Mouse (Mus musculus): Measurements from ENCODE around the gene Cnih1. TPM values are rescaled to one million over a fixed set of nuclear protein-coding genes. Genes with fewer than 3 reads are reported as not detected.

Gene Cnih1
- polyA plus RNA-seq, 1 experiment from 2014 or later: 176 TPM

DNA sequence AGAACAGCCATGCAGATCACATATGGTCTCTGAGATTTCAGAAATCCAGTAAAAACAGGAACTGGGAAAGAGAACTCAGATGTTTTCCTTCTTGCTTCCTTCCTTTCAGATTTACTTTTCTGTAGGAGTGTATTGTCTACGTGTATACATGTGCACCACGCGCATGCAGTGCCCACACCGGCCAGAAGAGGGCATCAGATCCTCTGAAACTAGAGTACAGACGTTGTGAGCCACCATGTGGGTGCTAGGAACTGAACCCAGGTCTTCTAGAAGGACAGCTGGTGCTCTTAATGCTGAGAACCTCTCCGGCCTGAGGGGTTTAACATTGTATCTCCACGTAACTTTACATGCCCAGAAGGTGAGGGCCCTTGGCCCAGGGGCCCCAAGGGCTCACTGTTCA is 9.0 kb downstream of the Cnih1 start:
- no peaks in the 10 kb centered on the region for H3K4me1 ChIP-seq (ENCODE audit: control insufficient read depth, insufficient read depth, low read length)
- peaks cover 40% of the 10 kb centered on the region for H3K36me3 ChIP-seq (ENCODE audit: control insufficient read depth, insufficient read depth, low read length)
- no peak overlapping the region for H3K4me3 ChIP-seq (replicated peaks; ENCODE audit: low read length)
- WGBS: 94% methylated on average over 7 of the region's 7 CpGs
- peaks cover 6% of the 10 kb centered on the region for H3K9me3 ChIP-seq (replicated peaks; ENCODE audit: control insufficient read depth, low read length)
- no peak for ATAC-seq (ENCODE audit: insufficient read depth, low FRiP score)
- no peak overlapping the region for H3K4me2 ChIP-seq (ENCODE audit: low read depth, low read length)
- no peak overlapping the region for H3K27ac ChIP-seq (ENCODE audit: low read length)
- no peaks in the 10 kb centered on the region for H3K27me3 ChIP-seq (ENCODE audit: control insufficient read depth, insufficient read depth, low read length)
- H3K9ac ChIP-seq (ENCODE audit: low read length): no peak overlapping the region

DNA sequence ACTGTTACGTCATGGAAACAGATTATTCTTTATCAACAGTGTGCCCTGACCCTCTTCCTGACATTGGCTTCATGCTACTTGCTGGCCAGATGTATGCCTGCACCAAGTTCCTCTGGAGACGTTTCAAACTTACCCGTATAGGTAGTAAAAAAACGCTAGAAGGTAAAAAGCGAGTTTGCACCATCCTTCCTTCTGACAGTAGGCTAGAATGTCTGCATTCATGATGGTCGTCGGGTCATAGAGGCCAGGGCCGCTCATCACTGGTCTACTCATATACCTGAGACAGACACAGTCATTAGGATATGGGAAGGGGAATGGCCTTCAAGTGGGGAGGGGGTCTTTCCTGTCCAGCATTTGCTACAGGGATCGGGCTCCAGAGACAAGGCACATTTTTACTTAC is 9.5 kb downstream of the Cnih1 start:
- Histone ChIP-seq H3K4me2 (ENCODE audit: low read depth, low read length) (no peak overlapping the region), H3K27me3 (ENCODE audit: control insufficient read depth, insufficient read depth, low read length) (no peaks in the 10 kb centered on the region), H3K4me1 (ENCODE audit: control insufficient read depth, insufficient read depth, low read length) (no peaks in the 10 kb centered on the region), H3K9me3 (replicated peaks; ENCODE audit: control insufficient read depth, low read length) (peaks cover 6% of the 10 kb centered on the region), H3K27ac (ENCODE audit: low read length) (no peak overlapping the region), H3K36me3 (ENCODE audit: control insufficient read depth, insufficient read depth, low read length) (peaks cover 40% of the 10 kb centered on the region), H3K4me3 (replicated peaks; ENCODE audit: low read length) (no peak overlapping the region), H3K9ac (ENCODE audit: low read length) (no peak overlapping the region)
- no peak for ATAC-seq (ENCODE audit: insufficient read depth, low FRiP score)
- WGBS: 96% methylated on average over 9 of the region's 9 CpGs

DNA sequence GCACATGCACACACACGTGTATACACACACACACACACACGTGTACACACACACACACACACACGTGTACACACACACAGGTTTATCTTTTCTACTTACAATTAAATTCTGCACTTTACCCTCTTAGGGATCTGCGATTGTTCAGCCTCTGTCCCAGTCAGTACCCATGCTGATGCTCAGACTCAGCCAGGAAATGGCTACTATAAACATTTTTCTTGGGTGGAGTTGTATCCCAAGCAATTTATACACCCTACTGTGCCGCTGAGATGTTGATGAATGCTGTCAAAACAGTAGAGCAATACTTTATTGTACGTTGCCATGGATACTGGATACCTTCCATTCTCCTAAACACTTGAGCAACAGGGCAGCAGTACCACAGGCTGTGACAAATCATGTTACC is 18.2 kb downstream of the Cnih1 start:
- H3K4me1 ChIP-seq (ENCODE audit: control insufficient read depth, insufficient read depth, low read length): no peaks in the 10 kb centered on the region
- H3K27me3 ChIP-seq (ENCODE audit: control insufficient read depth, insufficient read depth, low read length): no peaks in the 10 kb centered on the region
- no peak overlapping the region for H3K27ac ChIP-seq (ENCODE audit: low read length)
- no peak overlapping the region for H3K9ac ChIP-seq (ENCODE audit: low read length)
- no peak overlapping the region for H3K4me3 ChIP-seq (replicated peaks; ENCODE audit: low read length)
- H3K36me3 ChIP-seq (ENCODE audit: control insufficient read depth, insufficient read depth, low read length): peaks cover 15% of the 10 kb centered on the region
- ATAC-seq (ENCODE audit: insufficient read depth, low FRiP score): no peak
- H3K9me3 ChIP-seq (replicated peaks; ENCODE audit: control insufficient read depth, low read length): no peaks in the 10 kb centered on the region
- WGBS: 71% methylated on average over 6 of the region's 6 CpGs
- no peak overlapping the region for H3K4me2 ChIP-seq (ENCODE audit: low read depth, low read length)

- peaks cover 12% of the 10 kb centered on the region; the same call in 1 of the 2 replicates for H3K36me3 ChIP-seq (ENCODE audit: control insufficient read depth, insufficient read depth, low read length)
- 81% methylated on average over 12 of the region's 12 CpGs for WGBS
- H3K9ac ChIP-seq (ENCODE audit: low read length): no peak overlapping the region
- H3K27me3 ChIP-seq (ENCODE audit: control insufficient read depth, insufficient read depth, low read length): no peaks in the 10 kb centered on the region
- H3K4me3 ChIP-seq (replicated peaks; ENCODE audit: low read length): no peak overlapping the region
- H3K4me2 ChIP-seq (ENCODE audit: low read depth, low read length): no peak overlapping the region
- H3K4me1 ChIP-seq (ENCODE audit: control insufficient read depth, insufficient read depth, low read length): no peaks in the 10 kb centered on the region
- no peaks in the 10 kb centered on the region for H3K9me3 ChIP-seq (replicated peaks; ENCODE audit: control insufficient read depth, low read length)
- H3K27ac ChIP-seq (ENCODE audit: low read length): no peak overlapping the region
- no peak for ATAC-seq (ENCODE audit: insufficient read depth, low FRiP score)
These were observed 21.1 kb downstream of the Cnih1 start for GRCm38 (mm10) chr14:46767116-46767515.

- H3K4me2 ChIP-seq (ENCODE audit: low read depth, low read length): peak overlapping the region; percentile 86
- no peaks in the 10 kb centered on the region; the same call in 1 of the 2 replicates for H3K9me3 ChIP-seq (replicated peaks; ENCODE audit: control insufficient read depth, low read length)
- peak overlapping the region; percentile 77 for H3K4me3 ChIP-seq (replicated peaks; ENCODE audit: low read length)
- H3K27me3 ChIP-seq (ENCODE audit: control insufficient read depth, insufficient read depth, low read length): no peaks in the 10 kb centered on the region
- H3K36me3 ChIP-seq (ENCODE audit: control insufficient read depth, insufficient read depth, low read length): no peaks in the 10 kb centered on the region
- H3K27ac ChIP-seq (ENCODE audit: low read length): no peak overlapping the region
- no peak for ATAC-seq (ENCODE audit: insufficient read depth, low FRiP score)
- H3K9ac ChIP-seq (ENCODE audit: low read length): peak overlapping the region; percentile 85
- peaks cover 6% of the 10 kb centered on the region; the same call in 1 of the 2 replicates for H3K4me1 ChIP-seq (ENCODE audit: control insufficient read depth, insufficient read depth, low read length)
- WGBS: 45% methylated on average over 6 of the region's 6 CpGs
These were observed 27.0 kb downstream of the Cnih1 start for GRCm38 (mm10) chr14:46761186-46761585.

DNA sequence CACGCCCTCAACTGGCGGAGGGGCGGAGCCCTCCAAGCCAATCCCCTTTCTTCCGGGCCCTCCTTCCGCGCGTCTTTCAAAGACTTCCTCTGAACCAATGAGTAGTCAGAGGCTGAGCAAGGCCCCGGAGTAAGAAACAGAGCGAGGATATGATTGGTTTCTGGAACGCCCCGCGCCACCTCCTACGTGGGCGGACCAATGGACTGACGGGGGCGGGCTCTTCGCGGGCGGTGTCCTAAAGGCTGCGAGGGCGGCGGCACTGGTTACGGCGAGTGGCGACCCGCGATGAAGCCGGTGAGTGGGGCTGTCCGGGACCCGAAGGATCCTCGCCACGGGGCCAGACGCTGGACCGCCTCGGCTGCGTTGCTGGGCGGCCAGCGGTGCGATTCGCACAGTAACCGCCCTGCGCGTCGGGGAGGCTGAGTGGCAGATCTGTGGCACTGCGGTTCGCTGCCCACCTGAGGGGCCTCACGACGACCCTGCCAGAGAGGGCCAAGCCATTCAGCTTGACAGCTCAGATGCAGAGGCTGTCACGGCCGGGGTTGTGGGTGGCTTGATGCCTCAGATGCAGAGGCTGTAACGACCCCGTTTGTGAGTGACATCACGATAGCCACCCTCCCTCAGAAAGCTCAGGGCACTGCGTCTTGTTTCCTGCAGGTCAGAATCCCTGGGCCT is 27.7 kb downstream of the Cnih1 start, which contains the start of gene Cdkn3:
Cdkn3 (plus strand) TSS at position 187 of the 675 bp plus-strand sequence.
- no peaks in the 10 kb centered on the region; the same call in none of the 2 replicates for H3K9me3 ChIP-seq (replicated peaks; ENCODE audit: control insufficient read depth, low read length)
- no peaks in the 10 kb centered on the region for H3K36me3 ChIP-seq (ENCODE audit: control insufficient read depth, insufficient read depth, low read length)
- no peaks in the 10 kb centered on the region for H3K27me3 ChIP-seq (ENCODE audit: control insufficient read depth, insufficient read depth, low read length)
- under 1% methylated on average over 54 of the region's 54 CpGs for WGBS
- peak within 1 kb of the TSS; percentile 77 for H3K4me3 ChIP-seq (replicated peaks; ENCODE audit: low read length)
- H3K4me2 ChIP-seq (ENCODE audit: low read depth, low read length): peak within 1 kb of the TSS; percentile 86
- H3K27ac ChIP-seq (ENCODE audit: low read length): peak within 1 kb of the TSS; percentile 11; the same call in 1 of the 2 replicates
- peaks cover 6% of the 10 kb centered on the region; the same call in 1 of the 2 replicates for H3K4me1 ChIP-seq (ENCODE audit: control insufficient read depth, insufficient read depth, low read length)
- H3K9ac ChIP-seq (ENCODE audit: low read length): peak within 1 kb of the TSS; percentile 85
- ATAC-seq (ENCODE audit: insufficient read depth, low FRiP score): peak; percentile 99

DNA sequence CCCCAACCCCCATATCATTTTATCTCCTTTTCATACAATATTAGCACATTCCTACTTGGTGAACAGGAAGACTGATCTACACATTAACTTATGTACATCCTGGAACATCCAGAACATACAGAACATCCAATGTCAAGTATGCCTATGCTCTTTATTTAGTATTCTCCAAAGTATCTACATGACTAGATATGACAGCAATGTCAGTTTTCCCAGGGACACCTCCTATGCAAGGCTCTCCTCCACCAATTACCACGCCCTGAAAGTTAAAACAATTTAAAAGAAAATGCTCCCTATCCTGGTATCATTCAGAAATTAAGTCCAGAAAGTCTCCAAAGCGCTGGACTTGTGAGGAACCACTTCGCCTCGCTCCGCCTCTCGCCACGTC is 28.2 kb downstream of the Cnih1 start:
- Histone ChIP-seq H3K4me2 (ENCODE audit: low read depth, low read length) (peak overlapping the region; percentile 86), H3K27ac (ENCODE audit: low read length) (no peak overlapping the region), H3K36me3 (ENCODE audit: control insufficient read depth, insufficient read depth, low read length) (no peaks in the 10 kb centered on the region), H3K9me3 (replicated peaks; ENCODE audit: control insufficient read depth, low read length) (no peaks in the 10 kb centered on the region; the same call in none of the 2 replicates), H3K4me3 (replicated peaks; ENCODE audit: low read length) (peak overlapping the region; percentile 77), H3K27me3 (ENCODE audit: control insufficient read depth, insufficient read depth, low read length) (no peaks in the 10 kb centered on the region), H3K4me1 (ENCODE audit: control insufficient read depth, insufficient read depth, low read length) (peaks cover 6% of the 10 kb centered on the region; the same call in 1 of the 2 replicates), H3K9ac (ENCODE audit: low read length) (0 out of 2 replicates have a peak overlapping the region, but pooled peaks have one; percentile 42)
- peak; percentile 8; the same call in 1 of the 2 replicates for ATAC-seq (ENCODE audit: insufficient read depth, low FRiP score)
- 2% methylated on average over 7 of the region's 7 CpGs for WGBS

- 60% methylated on average over 9 of the region's 9 CpGs for WGBS
- no peaks in the 10 kb centered on the region for H3K36me3 ChIP-seq (ENCODE audit: control insufficient read depth, insufficient read depth, low read length)
- no peak for ATAC-seq (ENCODE audit: insufficient read depth, low FRiP score)
- no peak overlapping the region for H3K27ac ChIP-seq (ENCODE audit: low read length)
- H3K9me3 ChIP-seq (replicated peaks; ENCODE audit: control insufficient read depth, low read length): no peaks in the 10 kb centered on the region; the same call in none of the 2 replicates
- no peak overlapping the region for H3K4me3 ChIP-seq (replicated peaks; ENCODE audit: low read length)
- no peaks in the 10 kb centered on the region for H3K27me3 ChIP-seq (ENCODE audit: control insufficient read depth, insufficient read depth, low read length)
- no peak overlapping the region for H3K9ac ChIP-seq (ENCODE audit: low read length)
- peaks cover 6% of the 10 kb centered on the region; the same call in 1 of the 2 replicates for H3K4me1 ChIP-seq (ENCODE audit: control insufficient read depth, insufficient read depth, low read length)
- no peak overlapping the region for H3K4me2 ChIP-seq (ENCODE audit: low read depth, low read length)
These were observed 30.5 kb downstream of the Cnih1 start for GRCm38 (mm10) chr14:46757736-46758135.

GRCm38 (mm10) chr14:46755851-46756250 is 32.4 kb downstream of the Cnih1 start:
- Histone ChIP-seq H3K27me3 (ENCODE audit: control insufficient read depth, insufficient read depth, low read length) (no peaks in the 10 kb centered on the region), H3K4me3 (replicated peaks; ENCODE audit: low read length) (no peak overlapping the region), H3K9ac (ENCODE audit: low read length) (no peak overlapping the region), H3K4me2 (ENCODE audit: low read depth, low read length) (no peak overlapping the region), H3K27ac (ENCODE audit: low read length) (no peak overlapping the region), H3K4me1 (ENCODE audit: control insufficient read depth, insufficient read depth, low read length) (peaks cover 1% of the 10 kb centered on the region; the same call in 1 of the 2 replicates), H3K9me3 (replicated peaks; ENCODE audit: control insufficient read depth, low read length) (no peaks in the 10 kb centered on the region; the same call in none of the 2 replicates), H3K36me3 (ENCODE audit: control insufficient read depth, insufficient read depth, low read length) (no peaks in the 10 kb centered on the region)
- no peak for ATAC-seq (ENCODE audit: insufficient read depth, low FRiP score)
- 89% methylated on average over 8 of the region's 8 CpGs for WGBS
